Mouse (Mus musculus): ENCODE results near the gene Ets1. TPM values are rescaled to one million over a fixed set of nuclear protein-coding genes. Genes with fewer than 3 reads are reported as not detected.
A peak's percentile ranks its signal among the peaks of the same experiment; 100 is the strongest.

Gene Ets1
- total RNA-seq, 2 experiments from 2014 or later, result 19.1 to 21.7 TPM

DNA sequence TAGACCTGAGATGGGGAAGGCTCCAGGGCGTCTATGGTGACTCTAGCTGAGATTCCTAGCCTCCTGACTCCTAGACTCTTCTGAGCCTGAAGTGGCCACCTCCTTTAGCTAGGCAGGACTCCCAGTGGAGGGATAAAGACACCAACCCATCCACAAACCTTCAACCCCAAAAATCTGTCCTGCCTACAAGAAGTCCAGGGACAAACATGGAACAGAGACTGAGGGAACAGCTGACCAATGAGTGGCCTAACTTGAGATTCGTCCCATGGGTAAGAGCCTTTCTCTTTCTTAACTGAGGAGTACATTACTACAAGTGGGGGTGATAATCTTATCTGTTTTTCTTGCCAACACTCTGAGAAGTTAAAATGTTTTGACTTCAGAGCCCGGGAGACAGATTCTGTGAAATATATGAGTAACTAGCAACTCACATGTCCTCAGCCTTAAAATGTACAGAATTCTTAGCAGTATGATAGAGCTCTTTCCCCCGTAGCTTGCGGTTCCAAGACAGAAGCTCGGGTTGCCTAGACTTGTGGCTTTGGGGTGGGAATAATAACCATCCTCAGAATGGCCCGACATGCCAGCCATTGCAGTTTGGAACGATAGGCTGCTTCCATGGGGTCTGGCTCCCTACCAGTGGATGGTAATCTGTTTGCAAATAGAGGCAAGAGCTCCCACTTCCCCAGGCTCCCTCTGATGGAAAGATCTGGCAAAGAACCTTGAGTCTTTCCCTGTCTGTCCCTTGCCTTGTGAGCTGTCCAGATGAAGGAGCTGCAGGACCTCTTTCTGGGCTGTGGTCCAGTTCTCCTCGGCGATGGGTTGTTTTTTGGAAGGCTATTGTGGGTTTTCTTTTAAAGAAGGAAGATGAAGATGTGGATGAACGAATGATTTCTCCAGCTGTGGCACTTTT lies 30.8 kb downstream of the Ets1 start:
- DNase-seq, result peak; percentile 65

DNA sequence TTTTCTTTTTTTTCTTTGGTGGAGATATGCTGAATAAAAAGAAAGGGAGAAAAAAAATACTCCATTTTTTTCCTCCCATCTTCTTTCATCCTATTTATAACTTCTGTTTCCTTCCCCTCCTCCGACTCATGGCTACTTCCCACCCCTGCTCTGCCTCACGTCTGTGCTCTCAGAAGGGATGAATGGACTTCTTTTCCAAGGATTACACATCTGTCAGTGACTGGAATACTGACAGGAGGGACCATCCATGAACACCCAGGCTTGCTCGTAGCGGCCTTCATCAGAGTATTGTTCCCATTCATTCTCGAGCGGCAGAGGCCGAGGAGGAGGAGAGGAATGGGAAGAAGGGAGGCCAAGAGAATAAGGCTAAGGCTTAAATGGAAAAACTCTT lies 31.5 kb downstream of the Ets1 start:
- DNase-seq, result no peak

DNA sequence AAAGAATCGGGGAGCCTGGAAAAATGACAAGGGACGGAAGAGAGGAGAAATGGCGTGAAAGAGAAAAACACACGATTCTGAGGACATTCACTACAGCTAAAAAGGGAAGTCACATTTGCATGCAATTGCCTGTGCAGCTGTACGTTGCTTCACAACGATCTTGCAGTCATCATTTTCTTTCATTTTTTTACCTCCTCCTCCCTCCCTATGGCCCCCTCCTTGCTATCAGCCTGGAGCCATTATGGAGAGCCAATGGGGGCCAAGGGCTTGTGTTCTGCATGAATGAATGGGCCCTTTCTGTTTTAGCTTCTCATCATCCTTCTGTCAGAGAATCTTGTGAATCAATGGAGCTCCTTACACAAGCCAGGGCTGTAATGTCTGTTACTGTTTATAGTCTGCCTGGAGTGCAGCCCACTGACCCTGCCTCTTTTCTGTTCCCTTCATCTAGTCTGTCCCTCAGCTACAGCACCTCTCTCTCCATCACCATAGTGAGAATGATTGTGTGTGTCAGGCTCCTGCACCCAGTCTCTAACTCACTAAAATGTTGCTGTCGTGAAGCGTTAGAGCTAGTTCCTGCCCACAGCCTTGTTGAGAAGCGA lies 32.2 kb downstream of the Ets1 start:
- DNase-seq, result no peak

- no peak for DNase-seq
Measured at GRCm38 (mm10) chr9:32669397-32669796, 33.4 kb downstream of the Ets1 start.

- DNase-seq, result peak; percentile 88
Measured at GRCm38 (mm10) chr9:32671970-32672859, 36.2 kb downstream of the Ets1 start.

GRCm38 (mm10) chr9:32673923-32674322 lies 37.9 kb downstream of the Ets1 start:
- DNase-seq, result no peak

GRCm38 (mm10) chr9:32675671-32676409 lies 39.8 kb downstream of the Ets1 start:
- DNase-seq, result peak; percentile 53

GRCm38 (mm10) chr9:32676480-32676879 lies 40.5 kb downstream of the Ets1 start:
- DNase-seq, result no peak

- DNase-seq, result no peak
Measured at GRCm38 (mm10) chr9:32677646-32678045, 41.6 kb downstream of the Ets1 start.

GRCm38 (mm10) chr9:32678120-32678757 lies 42.2 kb downstream of the Ets1 start:
- no peak for DNase-seq

GRCm38 (mm10) chr9:32679531-32679930 lies 43.5 kb downstream of the Ets1 start:
- DNase-seq, result no peak

- no peak for DNase-seq
Measured at GRCm38 (mm10) chr9:32680201-32680600, 44.2 kb downstream of the Ets1 start.

- DNase-seq, result no peak
Measured at GRCm38 (mm10) chr9:32685793-32686558, 50.0 kb downstream of the Ets1 start.

- DNase-seq, result no peak
Measured at GRCm38 (mm10) chr9:32688351-32688750, 52.3 kb downstream of the Ets1 start.

DNA sequence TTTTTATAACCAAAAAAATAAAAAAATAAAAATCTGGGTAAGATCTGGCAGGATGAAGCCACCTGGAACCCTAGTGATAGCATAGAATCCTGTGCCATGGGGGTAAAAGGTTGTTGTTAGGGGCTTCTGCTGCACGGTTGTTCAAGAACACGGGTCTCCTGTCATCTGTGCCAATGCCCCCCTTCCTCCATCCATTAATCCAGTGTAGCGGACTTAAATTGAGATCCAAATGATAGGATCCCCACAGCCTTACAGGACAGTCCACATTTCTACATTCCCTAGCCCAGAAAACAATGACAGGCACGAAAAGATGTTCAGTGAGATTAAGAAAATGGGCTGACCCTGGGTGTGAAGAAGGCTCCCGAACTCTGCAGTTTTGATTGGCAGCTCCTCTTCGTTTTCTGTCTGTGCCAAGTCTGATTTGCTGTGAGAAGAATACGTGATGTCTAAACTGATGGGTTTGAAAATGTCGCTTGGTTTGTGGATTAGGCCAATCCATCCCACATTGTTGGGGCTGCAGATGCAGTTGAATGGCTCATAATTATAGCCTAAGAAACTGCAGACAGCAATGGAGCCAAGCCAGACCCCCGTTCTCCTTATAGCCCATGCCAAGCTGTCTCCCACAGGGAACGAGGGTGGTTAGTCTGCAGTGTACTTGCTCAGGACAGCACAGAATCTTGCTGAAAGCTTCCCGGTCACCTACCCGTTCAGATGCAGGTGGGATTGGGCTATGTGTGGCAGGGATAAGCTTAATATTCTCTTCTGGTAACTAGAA lies 55.3 kb downstream of the Ets1 start:
- DNase-seq, result no peak

GRCm38 (mm10) chr9:32692944-32693343 lies 56.9 kb downstream of the Ets1 start:
- DNase-seq, result no peak

DNA sequence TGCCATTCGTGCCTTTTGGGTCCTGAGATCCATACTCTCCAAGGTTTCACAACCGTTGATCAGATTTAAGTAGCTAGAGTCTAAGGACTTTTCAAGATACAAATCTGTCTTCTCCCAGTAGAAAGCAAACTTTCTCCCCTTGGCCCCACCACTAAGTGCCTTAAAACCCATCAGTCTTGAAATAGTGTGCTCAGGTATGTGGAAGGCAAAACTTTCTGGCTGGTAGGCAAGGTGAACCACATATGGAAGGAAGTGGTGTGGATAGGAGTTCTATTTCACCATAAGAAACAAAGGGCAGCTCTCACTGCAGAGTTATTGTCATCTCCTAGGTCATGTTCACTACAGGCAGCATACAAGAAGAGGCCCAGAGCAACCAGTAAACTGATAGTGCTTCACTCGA lies 57.4 kb downstream of the Ets1 start:
- DNase-seq, result no peak

- no peak for DNase-seq
Measured at GRCm38 (mm10) chr9:32694111-32694824, 58.2 kb downstream of the Ets1 start.

DNA sequence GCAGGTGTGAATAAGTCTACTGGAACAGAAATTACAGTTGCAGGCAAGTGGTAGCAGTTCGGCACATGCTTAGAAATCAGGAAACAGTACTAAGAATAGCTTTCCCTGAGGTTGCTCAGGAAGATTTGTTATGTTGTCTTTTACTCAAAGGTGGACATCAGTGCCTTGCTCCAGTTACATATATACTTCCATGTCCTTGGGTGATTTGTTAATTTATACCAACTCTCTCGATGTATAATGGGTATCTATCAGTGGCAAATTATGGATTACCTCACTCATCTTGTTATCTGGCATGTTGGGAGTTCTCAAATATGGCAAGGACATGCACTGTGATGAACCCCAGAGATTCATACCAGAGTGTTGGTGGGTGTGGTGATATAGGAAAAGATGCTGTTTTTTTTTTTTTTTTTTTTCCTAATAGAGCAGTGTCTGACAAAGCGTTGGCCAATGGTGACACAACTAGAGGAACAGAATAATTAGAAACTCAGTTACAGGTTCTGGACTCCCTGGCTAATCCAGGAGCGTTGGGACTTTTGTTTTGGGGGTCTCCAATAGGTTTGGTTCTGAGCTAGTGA lies 59.0 kb downstream of the Ets1 start:
- no peak for DNase-seq

Measured in gastrocnemius, postnatal 25 days (tissue).